Mouse (Mus musculus): ENCODE results near the gene Camsap2.

DNA sequence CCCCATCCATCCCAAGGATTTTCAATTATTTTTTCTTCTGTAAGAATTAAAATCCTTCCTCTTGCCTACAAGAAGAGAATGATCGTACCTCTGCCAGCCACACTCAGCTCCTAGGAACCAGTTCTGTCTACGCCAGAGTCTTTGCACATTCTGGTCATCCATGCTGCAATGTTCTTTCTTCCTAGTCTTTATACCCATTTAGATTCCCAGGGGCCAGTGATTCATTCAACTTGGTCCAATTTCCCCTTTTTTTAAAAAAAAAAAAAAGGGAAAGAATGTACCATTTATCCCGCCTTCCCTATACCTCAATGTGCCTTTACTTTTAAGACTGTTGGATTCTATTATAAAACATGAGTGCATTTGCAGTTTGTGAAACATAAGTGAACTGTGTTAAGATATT lies 12.4 kb downstream of the Camsap2 start:
- no peak for TF ChIP-seq CTCF (IDR thresholded peaks at IDR 0.05; ENCODE audit: control insufficient read depth, insufficient read depth, low read length)
- TF ChIP-seq POLR2A (IDR thresholded peaks at IDR 0.05; ENCODE audit: borderline replicate concordance, control insufficient read depth, low read depth, low read length): no peak
